Mouse (Mus musculus) activated CD4-positive, CD25-positive, alpha-beta regulatory T cell, adult 4 months (primary cell): Measurements from ENCODE around the gene Slc17a6. TPM values are rescaled to one million over a fixed set of nuclear protein-coding genes. Genes with fewer than 3 reads are reported as not detected.

Experiments
- ATAC-seq: one replicate; pipeline ENCODE4 v1.8.0; 2017
- polyA plus RNA-seq, 2 experiments: library from polyadenylated mRNA; unstranded; fragments of 100-300 nt; shearing (Covaris generic); gene quantifications; one replicate each; pipeline ENCODE4 v1.2.1; 2017

Gene Slc17a6
- not detected for polyA plus RNA-seq

- no peak for ATAC-seq
Observed at GRCm38 (mm10) chr7:51621694-51622145, at the start of gene Slc17a6. Gene Slc17a6, plus strand, starts transcription at chr7:51622006.

GRCm38 (mm10) chr7:51600021-51600420 lies 21.8 kb upstream of the Slc17a6 start:
- no peak for ATAC-seq

GRCm38 (mm10) chr7:51603741-51604140 lies 18.1 kb upstream of the Slc17a6 start:
- ATAC-seq: no peak

- ATAC-seq: no peak
Observed at GRCm38 (mm10) chr7:51614404-51614803, 7.4 kb upstream of the Slc17a6 start.

GRCm38 (mm10) chr7:51617941-51618340 lies 3.9 kb upstream of the Slc17a6 start:
- no peak for ATAC-seq

- no peak for ATAC-seq
Observed at GRCm38 (mm10) chr7:51618412-51618811, 3.4 kb upstream of the Slc17a6 start.

GRCm38 (mm10) chr7:51619977-51620376 lies 1.8 kb upstream of the Slc17a6 start:
- no peak for ATAC-seq

GRCm38 (mm10) chr7:51622196-51622595 lies 390 bp downstream of the Slc17a6 start:
- no peak for ATAC-seq

- ATAC-seq: no peak
Observed at GRCm38 (mm10) chr7:51622666-51623065, 860 bp downstream of the Slc17a6 start.

- no peak for ATAC-seq
Observed at GRCm38 (mm10) chr7:51624336-51624897, 2.6 kb downstream of the Slc17a6 start.

- ATAC-seq: no peak
Observed at GRCm38 (mm10) chr7:51625161-51625560, 3.4 kb downstream of the Slc17a6 start.

- ATAC-seq: no peak
Observed at GRCm38 (mm10) chr7:51625591-51626255, 3.9 kb downstream of the Slc17a6 start.

- ATAC-seq: no peak
Observed at GRCm38 (mm10) chr7:51626451-51627000, 4.7 kb downstream of the Slc17a6 start.

- ATAC-seq: no peak
Observed at GRCm38 (mm10) chr7:51627001-51627631, 5.3 kb downstream of the Slc17a6 start.

GRCm38 (mm10) chr7:51627666-51628065 lies 5.9 kb downstream of the Slc17a6 start:
- no peak for ATAC-seq

GRCm38 (mm10) chr7:51628349-51628748 lies 6.5 kb downstream of the Slc17a6 start:
- no peak for ATAC-seq

GRCm38 (mm10) chr7:51629206-51629605 lies 7.4 kb downstream of the Slc17a6 start:
- ATAC-seq: no peak

- no peak for ATAC-seq
Observed at GRCm38 (mm10) chr7:51631171-51631570, 9.4 kb downstream of the Slc17a6 start.

GRCm38 (mm10) chr7:51632543-51633229 lies 10.9 kb downstream of the Slc17a6 start:
- ATAC-seq: no peak

GRCm38 (mm10) chr7:51633230-51633844 lies 11.5 kb downstream of the Slc17a6 start:
- no peak for ATAC-seq

GRCm38 (mm10) chr7:51657152-51657551 lies 35.3 kb downstream of the Slc17a6 start:
- ATAC-seq: no peak

GRCm38 (mm10) chr7:51662441-51662840 lies 40.6 kb downstream of the Slc17a6 start:
- ATAC-seq: no peak
